Mouse (Mus musculus) cerebellum, adult 9-10 months (tissue): ENCODE data around the gene Gdf15.

Experiments used
- DNase-seq: peaks from one replicate; pipeline ENCODE4 v3.0.0; 2022

Gene Gdf15

GRCm38 (mm10) chr8:70627041-70627440, 5.2 kb downstream of the Gdf15 start:
- no peak for DNase-seq

GRCm38 (mm10) chr8:70625104-70625503, 7.2 kb downstream of the Gdf15 start:
- DNase-seq: no peak

- DNase-seq: no peak
These were observed 10.0 kb downstream of the Gdf15 start for GRCm38 (mm10) chr8:70622220-70622619.

- no peak for DNase-seq
These were observed 13.3 kb downstream of the Gdf15 start for GRCm38 (mm10) chr8:70618888-70619334.

- no peak for DNase-seq
These were observed 14.3 kb downstream of the Gdf15 start for GRCm38 (mm10) chr8:70617985-70618384.

- DNase-seq: no peak
These were observed 15.6 kb downstream of the Gdf15 start for GRCm38 (mm10) chr8:70616645-70617044.

GRCm38 (mm10) chr8:70615894-70616293, 16.4 kb downstream of the Gdf15 start, which contains the start of gene Lrrc25:
TSS of gene Lrrc25 (plus strand) at chr8:70616155.
- DNase-seq: no peak

- DNase-seq: no peak
These were observed 17.0 kb downstream of the Gdf15 start for GRCm38 (mm10) chr8:70615281-70615680.

GRCm38 (mm10) chr8:70614469-70614868, 17.8 kb downstream of the Gdf15 start:
- DNase-seq: peak; percentile 17

GRCm38 (mm10) chr8:70613763-70614162, 18.5 kb downstream of the Gdf15 start:
- peak; percentile 21 for DNase-seq

- peak; percentile 89 for DNase-seq
These were observed 20.4 kb downstream of the Gdf15 start for GRCm38 (mm10) chr8:70611849-70612248.

GRCm38 (mm10) chr8:70610796-70611771, 21.2 kb downstream of the Gdf15 start:
- DNase-seq: peak; percentile 73

GRCm38 (mm10) chr8:70609849-70610795, 22.1 kb downstream of the Gdf15 start:
- DNase-seq: peak; percentile 53

- DNase-seq: peak; percentile 45
These were observed 22.8 kb downstream of the Gdf15 start for GRCm38 (mm10) chr8:70609368-70609848.

- peak; percentile 52 for DNase-seq
These were observed 23.4 kb downstream of the Gdf15 start, which contains the start of gene Ssbp4 for GRCm38 (mm10) chr8:70608749-70609367. TSS of gene Ssbp4 (minus strand) at chr8:70608872.

- DNase-seq: peak; percentile 71
These were observed 24.1 kb downstream of the Gdf15 start for GRCm38 (mm10) chr8:70607898-70608748.

GRCm38 (mm10) chr8:70607603-70607897, 24.7 kb downstream of the Gdf15 start:
- no peak for DNase-seq

GRCm38 (mm10) chr8:70606780-70607602, 25.3 kb downstream of the Gdf15 start:
- peak; percentile 38 for DNase-seq

GRCm38 (mm10) chr8:70605871-70606779, 26.1 kb downstream of the Gdf15 start:
- peak; percentile 42 for DNase-seq

- DNase-seq: no peak
These were observed 27.7 kb downstream of the Gdf15 start for GRCm38 (mm10) chr8:70604558-70604957.
